Mouse (Mus musculus): ENCODE data around the gene Exoc4. TPM values are rescaled to one million over a fixed set of nuclear protein-coding genes. Genes with fewer than 3 reads are reported as not detected.
A peak's percentile ranks its signal among the peaks of the same experiment; 100 is the strongest.

Exoc4 gene
- polyA plus RNA-seq, 1 experiment from 2014 or later = 10.9 TPM

- Histone ChIP-seq H3K4me2 (ENCODE audit: low read depth, low read length) (no peak overlapping the region), H3K9me3 (replicated peaks; ENCODE audit: control insufficient read depth, low read length) (no peaks in the 10 kb centered on the region)
Observed at GRCm38 (mm10) chr6:33683533-33683932, 434.6 kb downstream of the Exoc4 start.

GRCm38 (mm10) chr6:33685321-33685720 is 436.4 kb downstream of the Exoc4 start:
- WGBS (ENCODE audit: insufficient replicate concordance) = 67% methylated on average over 2 of the region's 2 CpGs
- H3K36me3 ChIP-seq (ENCODE audit: control insufficient read depth, insufficient read depth) = no peaks in the 10 kb centered on the region
- H3K27me3 ChIP-seq (ENCODE audit: control insufficient read depth, insufficient read depth, low read depth, low read length) = no peaks in the 10 kb centered on the region
- no peak overlapping the region for H3K4me3 ChIP-seq (ENCODE audit: low read depth, low read length)
- no peak overlapping the region for H3K9ac ChIP-seq (ENCODE audit: low read depth, low read length)
- no peak overlapping the region for H3K4me2 ChIP-seq (ENCODE audit: low read depth, low read length)
- ATAC-seq (ENCODE audit: low read depth) = no peak
- H3K27ac ChIP-seq (ENCODE audit: low read length) = no peak overlapping the region
- H3K9me3 ChIP-seq (replicated peaks; ENCODE audit: control insufficient read depth, low read length) = no peaks in the 10 kb centered on the region
- no peaks in the 10 kb centered on the region for H3K4me1 ChIP-seq (ENCODE audit: control insufficient read depth, low read depth, low read length)

More at GRCm38 (mm10) chr6:33683533-33683932, 434.6 kb downstream of the Exoc4 start:
- no peak overlapping the region for H3K4me3 ChIP-seq (ENCODE audit: low read depth, low read length)
- 42% methylated on average over 3 of the region's 3 CpGs for WGBS (ENCODE audit: insufficient replicate concordance)
- no peak overlapping the region for H3K9ac ChIP-seq (ENCODE audit: low read depth, low read length)
- no peak overlapping the region for H3K27ac ChIP-seq (ENCODE audit: low read length)
- no peak for ATAC-seq (ENCODE audit: low read depth)
- no peaks in the 10 kb centered on the region for H3K27me3 ChIP-seq (ENCODE audit: control insufficient read depth, insufficient read depth, low read depth, low read length)
- H3K36me3 ChIP-seq (ENCODE audit: control insufficient read depth, insufficient read depth) = no peaks in the 10 kb centered on the region
- no peaks in the 10 kb centered on the region for H3K4me1 ChIP-seq (ENCODE audit: control insufficient read depth, low read depth, low read length)

- no peak overlapping the region for H3K27ac ChIP-seq (ENCODE audit: low read length)
- no peaks in the 10 kb centered on the region for H3K27me3 ChIP-seq (ENCODE audit: control insufficient read depth, insufficient read depth, low read depth, low read length)
- H3K9ac ChIP-seq (ENCODE audit: low read depth, low read length) = no peak overlapping the region
- no peak overlapping the region for H3K4me2 ChIP-seq (ENCODE audit: low read depth, low read length)
- H3K4me3 ChIP-seq (ENCODE audit: low read depth, low read length) = no peak overlapping the region
- no peaks in the 10 kb centered on the region for H3K9me3 ChIP-seq (replicated peaks; ENCODE audit: control insufficient read depth, low read length)
- WGBS (ENCODE audit: insufficient replicate concordance) = 65% methylated on average over 5 of the region's 5 CpGs
- no peak for ATAC-seq (ENCODE audit: low read depth)
- no peaks in the 10 kb centered on the region for H3K36me3 ChIP-seq (ENCODE audit: control insufficient read depth, insufficient read depth)
- no peaks in the 10 kb centered on the region for H3K4me1 ChIP-seq (ENCODE audit: control insufficient read depth, low read depth, low read length)
Observed at GRCm38 (mm10) chr6:33690601-33691000, 441.7 kb downstream of the Exoc4 start.

GRCm38 (mm10) chr6:33696976-33697375 is 448.1 kb downstream of the Exoc4 start:
- no peak overlapping the region for H3K9ac ChIP-seq (ENCODE audit: low read depth, low read length)
- no peak for ATAC-seq (ENCODE audit: low read depth)

GRCm38 (mm10) chr6:33708907-33709306 is 460.0 kb downstream of the Exoc4 start:
- Histone ChIP-seq H3K4me3 (ENCODE audit: low read depth, low read length) (no peak overlapping the region), H3K36me3 (ENCODE audit: control insufficient read depth, insufficient read depth) (no peaks in the 10 kb centered on the region), H3K27me3 (ENCODE audit: control insufficient read depth, insufficient read depth, low read depth, low read length) (no peaks in the 10 kb centered on the region), H3K4me2 (ENCODE audit: low read depth, low read length) (no peak overlapping the region), H3K4me1 (ENCODE audit: control insufficient read depth, low read depth, low read length) (no peaks in the 10 kb centered on the region), H3K27ac (ENCODE audit: low read length) (no peak overlapping the region), H3K9me3 (replicated peaks; ENCODE audit: control insufficient read depth, low read length) (no peaks in the 10 kb centered on the region), H3K9ac (ENCODE audit: low read depth, low read length) (no peak overlapping the region)
- WGBS (ENCODE audit: insufficient replicate concordance) = 72% methylated on average over 4 of the region's 4 CpGs
- ATAC-seq (ENCODE audit: low read depth) = no peak

More at GRCm38 (mm10) chr6:33696976-33697375, 448.1 kb downstream of the Exoc4 start:
- Histone ChIP-seq H3K4me3 (ENCODE audit: low read depth, low read length) (no peak overlapping the region), H3K27me3 (ENCODE audit: control insufficient read depth, insufficient read depth, low read depth, low read length) (no peaks in the 10 kb centered on the region), H3K27ac (ENCODE audit: low read length) (no peak overlapping the region), H3K9me3 (replicated peaks; ENCODE audit: control insufficient read depth, low read length) (no peaks in the 10 kb centered on the region), H3K4me2 (ENCODE audit: low read depth, low read length) (no peak overlapping the region), H3K4me1 (ENCODE audit: control insufficient read depth, low read depth, low read length) (no peaks in the 10 kb centered on the region), H3K36me3 (ENCODE audit: control insufficient read depth, insufficient read depth) (no peaks in the 10 kb centered on the region)
- 57% methylated on average over 1 of the region's 1 CpGs for WGBS (ENCODE audit: insufficient replicate concordance)

- ATAC-seq (ENCODE audit: low read depth) = peak; percentile 43; the same call in 1 of the 2 replicates
- 74% methylated on average over 5 of the region's 5 CpGs for WGBS (ENCODE audit: insufficient replicate concordance)
- no peaks in the 10 kb centered on the region for H3K27me3 ChIP-seq (ENCODE audit: control insufficient read depth, insufficient read depth, low read depth, low read length)
Observed at GRCm38 (mm10) chr6:33709340-33709739, 460.5 kb downstream of the Exoc4 start.

GRCm38 (mm10) chr6:33711742-33712141 is 462.9 kb downstream of the Exoc4 start:
- 54% methylated on average over 3 of the region's 3 CpGs for WGBS (ENCODE audit: insufficient replicate concordance)
- Histone ChIP-seq H3K9me3 (replicated peaks; ENCODE audit: control insufficient read depth, low read length) (no peaks in the 10 kb centered on the region), H3K4me1 (ENCODE audit: control insufficient read depth, low read depth, low read length) (no peaks in the 10 kb centered on the region), H3K4me2 (ENCODE audit: low read depth, low read length) (no peak overlapping the region), H3K36me3 (ENCODE audit: control insufficient read depth, insufficient read depth) (no peaks in the 10 kb centered on the region), H3K27ac (ENCODE audit: low read length) (no peak overlapping the region), H3K4me3 (ENCODE audit: low read depth, low read length) (no peak overlapping the region), H3K9ac (ENCODE audit: low read depth, low read length) (no peak overlapping the region), H3K27me3 (ENCODE audit: control insufficient read depth, insufficient read depth, low read depth, low read length) (no peaks in the 10 kb centered on the region)
- no peak for ATAC-seq (ENCODE audit: low read depth)

More at GRCm38 (mm10) chr6:33709340-33709739, 460.5 kb downstream of the Exoc4 start:
- H3K36me3 ChIP-seq (ENCODE audit: control insufficient read depth, insufficient read depth) = no peaks in the 10 kb centered on the region
- no peak overlapping the region for H3K27ac ChIP-seq (ENCODE audit: low read length)
- H3K9ac ChIP-seq (ENCODE audit: low read depth, low read length) = no peak overlapping the region
- H3K4me1 ChIP-seq (ENCODE audit: control insufficient read depth, low read depth, low read length) = no peaks in the 10 kb centered on the region
- no peak overlapping the region for H3K4me2 ChIP-seq (ENCODE audit: low read depth, low read length)
- no peaks in the 10 kb centered on the region for H3K9me3 ChIP-seq (replicated peaks; ENCODE audit: control insufficient read depth, low read length)
- no peak overlapping the region for H3K4me3 ChIP-seq (ENCODE audit: low read depth, low read length)

GRCm38 (mm10) chr6:33712540-33713118 is 463.7 kb downstream of the Exoc4 start:
- WGBS (ENCODE audit: insufficient replicate concordance) = 66% methylated on average over 7 of the region's 7 CpGs
- no peaks in the 10 kb centered on the region for H3K9me3 ChIP-seq (replicated peaks; ENCODE audit: control insufficient read depth, low read length)
- H3K27me3 ChIP-seq (ENCODE audit: control insufficient read depth, insufficient read depth, low read depth, low read length) = no peaks in the 10 kb centered on the region
- no peaks in the 10 kb centered on the region for H3K4me1 ChIP-seq (ENCODE audit: control insufficient read depth, low read depth, low read length)
- H3K27ac ChIP-seq (ENCODE audit: low read length) = no peak overlapping the region
- no peak overlapping the region for H3K4me3 ChIP-seq (ENCODE audit: low read depth, low read length)
- H3K4me2 ChIP-seq (ENCODE audit: low read depth, low read length) = no peak overlapping the region
- H3K36me3 ChIP-seq (ENCODE audit: control insufficient read depth, insufficient read depth) = no peaks in the 10 kb centered on the region
- H3K9ac ChIP-seq (ENCODE audit: low read depth, low read length) = no peak overlapping the region
- no peak for ATAC-seq (ENCODE audit: low read depth)

GRCm38 (mm10) chr6:33716254-33716965 is 467.5 kb downstream of the Exoc4 start:
- Histone ChIP-seq H3K36me3 (ENCODE audit: control insufficient read depth, insufficient read depth) (no peaks in the 10 kb centered on the region), H3K9me3 (replicated peaks; ENCODE audit: control insufficient read depth, low read length) (no peaks in the 10 kb centered on the region), H3K9ac (ENCODE audit: low read depth, low read length) (no peak overlapping the region), H3K4me2 (ENCODE audit: low read depth, low read length) (no peak overlapping the region), H3K27ac (ENCODE audit: low read length) (no peak overlapping the region), H3K4me1 (ENCODE audit: control insufficient read depth, low read depth, low read length) (no peaks in the 10 kb centered on the region), H3K27me3 (ENCODE audit: control insufficient read depth, insufficient read depth, low read depth, low read length) (no peaks in the 10 kb centered on the region), H3K4me3 (ENCODE audit: low read depth, low read length) (no peak overlapping the region)
- ATAC-seq (ENCODE audit: low read depth) = no peak
- WGBS (ENCODE audit: insufficient replicate concordance) = 71% methylated on average over 6 of the region's 6 CpGs

Measured in liver, embryonic 16.5 days (tissue).